ENCODE assay signal across 8 mouse cellular contexts in genomic region chr17:35710705-35711347, GRCm38 (mm10). TPM values are rescaled to one million over a fixed set of nuclear protein-coding genes. Genes with fewer than 3 reads are reported as not detected.
DNase-seq lines count a peak whose midpoint lies in the region; ATAC-seq lines count a peak whose summit lies in the region.

No protein-coding gene starts in this region.

- 21% methylated on average over 8 of the region's 8 CpGs for WGBS in heart, embryonic 16.5 days
- WGBS in hindbrain, embryonic 16.5 days = 25% methylated on average over 8 of the region's 8 CpGs
- 20% methylated on average over 8 of the region's 8 CpGs for WGBS in midbrain, embryonic 15.5 days

- ATAC-seq in heart, embryonic 16.5 days (replicated peaks; ENCODE audit: extremely low read depth, insufficient read depth, low FRiP score) = peak; percentile 89
- ATAC-seq in hindbrain, embryonic 16.5 days = peak; percentile 79
- 0 out of 2 replicates have a peak, but pooled peaks have one; percentile 30 for ATAC-seq in midbrain, embryonic 15.5 days (replicated peaks)

- H3K36me3 ChIP-seq in heart, embryonic 16.5 days (ENCODE audit: control insufficient read depth, insufficient read depth) = no peaks in the 10 kb centered on the region
- no peaks in the 10 kb centered on the region for H3K36me3 ChIP-seq in hindbrain, embryonic 16.5 days (ENCODE audit: control insufficient read depth, insufficient read depth, low read length)
- H3K36me3 ChIP-seq in midbrain, embryonic 15.5 days (replicated peaks) = no peaks in the 10 kb centered on the region

- H3K4me2 ChIP-seq in heart, embryonic 16.5 days (ENCODE audit: low read depth, low read length) = peak overlapping the region; percentile 7; the same call in 1 of the 2 replicates
- H3K4me2 ChIP-seq in hindbrain, embryonic 16.5 days (ENCODE audit: low read length) = no peak overlapping the region
- H3K4me2 ChIP-seq in midbrain, embryonic 15.5 days = no peak overlapping the region

- H3K4me1 ChIP-seq in heart, embryonic 16.5 days (ENCODE audit: control insufficient read depth, insufficient read depth, low read length) = peaks cover 29% of the 10 kb centered on the region
- H3K4me1 ChIP-seq in hindbrain, embryonic 16.5 days (ENCODE audit: control insufficient read depth, insufficient read depth, low read depth, low read length) = peaks cover 9% of the 10 kb centered on the region
- peaks cover 7% of the 10 kb centered on the region for H3K4me1 ChIP-seq in midbrain, embryonic 15.5 days

- H3K9me3 ChIP-seq in heart, embryonic 16.5 days (replicated peaks; ENCODE audit: control insufficient read depth, low read length) = no peaks in the 10 kb centered on the region
- no peaks in the 10 kb centered on the region for H3K9me3 ChIP-seq in hindbrain, embryonic 16.5 days (ENCODE audit: control insufficient read depth, low read length)
- H3K9me3 ChIP-seq in midbrain, embryonic 15.5 days = no peaks in the 10 kb centered on the region

- peak overlapping the region; percentile 85 for H3K27ac ChIP-seq in heart, embryonic 16.5 days (ENCODE audit: low read length)
- H3K27ac ChIP-seq in hindbrain, embryonic 16.5 days (ENCODE audit: low read depth, low read length) = no peak overlapping the region; the same call in 1 of the 2 replicates
- H3K27ac ChIP-seq in midbrain, embryonic 15.5 days = peak overlapping the region; percentile 57; the same call in 1 of the 2 replicates

- H3K4me3 ChIP-seq in heart, embryonic 16.5 days (ENCODE audit: low read length) = no peak overlapping the region
- H3K4me3 ChIP-seq in hindbrain, embryonic 16.5 days (ENCODE audit: low read length) = no peak overlapping the region
- H3K4me3 ChIP-seq in midbrain, embryonic 15.5 days = no peak overlapping the region

- DNase-seq in heart, adult 9 months (ENCODE audit: low spot score in 2 of 2) = no peak
- DNase-seq in cerebellum, postnatal 36 days = peak; percentile 39 to 47
- DNase-seq in spleen, adult 18-20 months = no peak
- no peak for DNase-seq in natural killer cell, adult 2 months (ENCODE audit: low spot score in 2 of 2)
- DNase-seq in lung, postnatal 25 days (ENCODE audit: low spot score) = no peak

- H3K27me3 ChIP-seq in heart, embryonic 16.5 days (ENCODE audit: control insufficient read depth, insufficient read depth, low read length) = no peaks in the 10 kb centered on the region
- no peaks in the 10 kb centered on the region for H3K27me3 ChIP-seq in hindbrain, embryonic 16.5 days (replicated peaks; ENCODE audit: control insufficient read depth, insufficient read depth, low read length)
- no peaks in the 10 kb centered on the region for H3K27me3 ChIP-seq in midbrain, embryonic 15.5 days (replicated peaks)

- no peak overlapping the region for H3K9ac ChIP-seq in heart, embryonic 16.5 days (ENCODE audit: low read length)
- no peak overlapping the region for H3K9ac ChIP-seq in hindbrain, embryonic 16.5 days (ENCODE audit: low read depth, low read length)
- H3K9ac ChIP-seq in midbrain, embryonic 15.5 days = no peak overlapping the region

RNA-seq across cellular contexts. Expression of gene Ddr1, which starts 6.4 kb away (rescaled TPM):
- polyA plus RNA-seq in heart, embryonic 16.5 days (2015; fragmentation: Nextera tagmentation; extraction: Ambion mirVana) = 110 and 129 TPM in 2 replicates
- polyA plus RNA-seq in hindbrain, embryonic 16.5 days (2015; fragmentation: Nextera tagmentation; extraction: Ambion mirVana) = 87.1 and 106 TPM in 2 replicates
- 107 and 118 TPM in 2 replicates for polyA plus RNA-seq in midbrain, embryonic 15.5 days (2015; fragmentation: Nextera tagmentation; extraction: Ambion mirVana)

RNA-seq across cellular contexts. Expression of gene Gtf2h4, which starts 37.3 kb away (rescaled TPM):
- polyA plus RNA-seq in heart, embryonic 16.5 days (2015; fragmentation: Nextera tagmentation; extraction: Ambion mirVana) = 29.6 and 30.8 TPM in 2 replicates
- 27.8 and 28.1 TPM in 2 replicates for polyA plus RNA-seq in hindbrain, embryonic 16.5 days (2015; fragmentation: Nextera tagmentation; extraction: Ambion mirVana)
- polyA plus RNA-seq in midbrain, embryonic 15.5 days (2015; fragmentation: Nextera tagmentation; extraction: Ambion mirVana) = 27.6 and 29.5 TPM in 2 replicates

RNA-seq across cellular contexts. Expression of gene Vars2, which starts 43.4 kb away (rescaled TPM):
- polyA plus RNA-seq in heart, embryonic 16.5 days (2015; fragmentation: Nextera tagmentation; extraction: Ambion mirVana) = 12.8 and 17.1 TPM in 2 replicates
- polyA plus RNA-seq in hindbrain, embryonic 16.5 days (2015; fragmentation: Nextera tagmentation; extraction: Ambion mirVana) = 16.7 and 17.9 TPM in 2 replicates
- 16.3 and 16.5 TPM in 2 replicates for polyA plus RNA-seq in midbrain, embryonic 15.5 days (2015; fragmentation: Nextera tagmentation; extraction: Ambion mirVana)

Comparison
In these comparisons a context has a peak if more than half of its experiments do, and no peak if none do; other contexts are left out.
1. ATAC-seq: peak in every context shown above with its lines; median percentile 89 in heart, embryonic 16.5 days; 79 in hindbrain, embryonic 16.5 days; 30 in midbrain, embryonic 15.5 days.
2. DNase-seq: peak in cerebellum, postnatal 36 days (2 of 2); none in heart, adult 9 months (0 of 2), spleen, adult 18-20 months (0 of 2), natural killer cell, adult 2 months (0 of 2) and lung, postnatal 25 days (single experiment).